Mouse (Mus musculus) G1E (cell line): ENCODE measurements around the gene Mgll.

Experiments
- CTCF ChIP-seq: IDR thresholded peaks from 2 replicates; pipeline ENCODE4 v1.5.1; 2012; ENCODE audit warnings: low read depth, low read length, inconsistent platforms, mixed read lengths
- GATA1 ChIP-seq: IDR thresholded peaks from 2 replicates; pipeline ENCODE4 v1.6.1; 2012; ENCODE audit warnings: borderline replicate concordance, low read length, inconsistent platforms, mixed read lengths

DNA sequence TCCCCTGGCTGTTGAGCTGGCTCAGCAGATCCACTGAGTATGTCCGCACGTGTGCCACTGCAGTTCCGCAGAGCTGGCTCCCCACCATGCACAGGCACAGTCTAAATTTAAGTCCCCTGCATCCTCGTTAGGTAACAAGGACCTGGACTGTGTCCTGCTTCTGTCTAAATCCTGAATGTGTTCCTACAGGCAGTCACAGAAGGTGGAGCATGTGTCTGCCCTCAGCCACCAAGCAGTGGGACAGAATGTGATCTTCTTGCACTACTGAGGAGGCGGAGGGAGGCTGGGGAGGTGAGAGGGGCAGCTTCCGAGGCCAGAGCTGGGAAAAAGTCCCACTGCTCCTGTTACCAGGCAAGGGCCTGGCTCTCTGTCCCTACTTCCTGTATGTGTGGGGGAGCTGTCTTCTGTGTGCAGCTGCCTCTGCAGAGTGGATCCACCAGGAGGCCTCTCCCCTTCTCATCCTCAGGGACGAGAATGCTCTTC, 60.5 kb downstream of the Mgll start:
- TF ChIP-seq CTCF (no peak), GATA1 (no peak)
